12 mouse cellular contexts compared by ENCODE assay signal in the genomic region with DNA sequence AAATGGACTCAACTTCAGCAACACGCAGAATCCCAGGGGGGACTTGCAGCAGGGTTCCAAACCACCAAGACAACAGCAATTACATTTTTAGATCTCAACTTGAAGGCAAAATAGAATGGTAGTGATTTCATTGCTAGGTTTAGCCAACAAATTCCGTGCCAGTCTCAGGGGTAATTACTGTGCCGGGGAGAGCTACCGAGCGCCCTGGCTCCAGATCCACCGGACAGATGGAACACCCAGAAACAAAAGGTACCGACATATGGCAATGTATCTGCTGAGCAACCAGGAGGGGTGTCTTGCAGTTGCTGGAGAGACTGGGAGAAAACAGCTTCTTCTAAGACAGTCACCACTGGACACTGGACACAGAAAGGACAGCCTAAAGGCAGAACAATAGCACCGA.
DNase-seq lines count a peak whose midpoint lies in the region; ATAC-seq and TF ChIP-seq lines count a peak whose summit lies in the region.
"Had no signal": no experiment of that assay in that cellular context is flagged by ENCODE, and none has a peak within 500 bp of the region (broad histone marks: within the 10 kb centered on the region; RNA-seq: fewer than 3 reads in every experiment).

No protein-coding gene starts in this region.

- 0 out of 2 replicates have a peak, but pooled peaks have one; percentile 27 for ATAC-seq in forebrain, embryonic 15.5 days (replicated peaks)
- ATAC-seq in forebrain, embryonic 12.5 days (ENCODE audit: low FRiP score) = no peak
- no peak for ATAC-seq in liver, embryonic 15.5 days (ENCODE audit: insufficient read depth)
- ATAC-seq in liver, postnatal 0 days = no peak
- no peak for ATAC-seq in inflammation-experienced regulatory T-cells, adult 6 months

- no peak overlapping the region for H3K4me2 ChIP-seq in forebrain, embryonic 15.5 days (replicated peaks)
- no peak overlapping the region for H3K4me2 ChIP-seq in forebrain, embryonic 12.5 days
- no peak overlapping the region for H3K4me2 ChIP-seq in liver, embryonic 15.5 days
- no peak overlapping the region for H3K4me2 ChIP-seq in liver, postnatal 0 days (ENCODE audit: low read depth, low read length)
- H3K4me2 ChIP-seq: heart, embryonic 15.5 days; limb, embryonic 12.5 days had no signal

- peak overlapping the region; percentile 62 for H3K27ac ChIP-seq in forebrain, embryonic 15.5 days (replicated peaks)
- no peak overlapping the region for H3K27ac ChIP-seq in forebrain, embryonic 12.5 days
- peak overlapping the region; percentile 20; the same call in 1 of the 2 replicates for H3K27ac ChIP-seq in liver, embryonic 15.5 days (replicated peaks)
- H3K27ac ChIP-seq in liver, postnatal 0 days (ENCODE audit: low read depth) = no peak overlapping the region
- H3K27ac ChIP-seq: heart, embryonic 15.5 days; limb, embryonic 12.5 days had no signal

- no peaks in the 10 kb centered on the region for H3K36me3 ChIP-seq in forebrain, embryonic 15.5 days
- H3K36me3 ChIP-seq in forebrain, embryonic 12.5 days (replicated peaks) = no peaks in the 10 kb centered on the region
- no peaks in the 10 kb centered on the region for H3K36me3 ChIP-seq in liver, embryonic 15.5 days (replicated peaks)
- no peaks in the 10 kb centered on the region for H3K36me3 ChIP-seq in liver, postnatal 0 days (replicated peaks; ENCODE audit: insufficient read depth, low read length)
- H3K36me3 ChIP-seq: G1E had no signal

- no peaks in the 10 kb centered on the region for H3K9me3 ChIP-seq in forebrain, embryonic 15.5 days
- H3K9me3 ChIP-seq in forebrain, embryonic 12.5 days = no peaks in the 10 kb centered on the region
- H3K9me3 ChIP-seq in liver, embryonic 15.5 days (replicated peaks) = no peaks in the 10 kb centered on the region
- no peaks in the 10 kb centered on the region for H3K9me3 ChIP-seq in liver, postnatal 0 days (ENCODE audit: low read length)
- H3K9me3 ChIP-seq: heart, embryonic 15.5 days; limb, embryonic 12.5 days had no signal

- H3K4me1 ChIP-seq in forebrain, embryonic 15.5 days = peaks cover 25% of the 10 kb centered on the region
- peaks cover 6% of the 10 kb centered on the region; the same call in 1 of the 2 replicates for H3K4me1 ChIP-seq in forebrain, embryonic 12.5 days
- peaks cover 60% of the 10 kb centered on the region for H3K4me1 ChIP-seq in liver, embryonic 15.5 days (replicated peaks)
- H3K4me1 ChIP-seq in liver, postnatal 0 days (ENCODE audit: insufficient read depth) = peaks cover 20% of the 10 kb centered on the region

- H3K27me3 ChIP-seq in forebrain, embryonic 15.5 days = no peaks in the 10 kb centered on the region
- no peaks in the 10 kb centered on the region for H3K27me3 ChIP-seq in forebrain, embryonic 12.5 days
- no peaks in the 10 kb centered on the region for H3K27me3 ChIP-seq in liver, embryonic 15.5 days
- H3K27me3 ChIP-seq in liver, postnatal 0 days (ENCODE audit: insufficient read depth, low read length) = no peaks in the 10 kb centered on the region
- H3K27me3 ChIP-seq: heart, embryonic 15.5 days; limb, embryonic 12.5 days had no signal

- intact Hi-C loops in left cerebral cortex, postnatal 4 days (cut with DNase I) = no loop called here

- 60% methylated on average over 8 of the region's 8 CpGs for WGBS in forebrain, embryonic 15.5 days
- 89% methylated on average over 8 of the region's 8 CpGs for WGBS in forebrain, embryonic 12.5 days
- 89% methylated on average over 8 of the region's 8 CpGs for WGBS in liver, embryonic 15.5 days (ENCODE audit: insufficient replicate concordance)
- 87% methylated on average over 8 of the region's 8 CpGs for WGBS in liver, postnatal 0 days (ENCODE audit: insufficient replicate concordance)

- TF ChIP-seq CTCF in liver, postnatal 0 days (IDR thresholded peaks at IDR 0.05; ENCODE audit: low read depth) = no peak

- no peak for DNase-seq in liver, postnatal 0 days
- DNase-seq in cerebellum, adult 9-11 months = peak; percentile 97
- peak; percentile 78 for DNase-seq in left cerebral cortex, postnatal 4 days
- DNase-seq in thymus, postnatal 10 days (ENCODE audit: low spot score in 2 of 2) = no peak
- DNase-seq: kidney, postnatal 14 days had no signal

- H3K9ac ChIP-seq in forebrain, embryonic 15.5 days (replicated peaks) = no peak overlapping the region
- H3K9ac ChIP-seq in forebrain, embryonic 12.5 days = no peak overlapping the region
- no peak overlapping the region for H3K9ac ChIP-seq in liver, embryonic 15.5 days
- H3K9ac ChIP-seq in liver, postnatal 0 days (replicated peaks) = no peak overlapping the region
- H3K9ac ChIP-seq: heart, embryonic 15.5 days; limb, embryonic 12.5 days had no signal

- no peak overlapping the region for H3K4me3 ChIP-seq in forebrain, embryonic 15.5 days
- H3K4me3 ChIP-seq in forebrain, embryonic 12.5 days (replicated peaks) = no peak overlapping the region
- H3K4me3 ChIP-seq in liver, embryonic 15.5 days (replicated peaks) = no peak overlapping the region
- no peak overlapping the region for H3K4me3 ChIP-seq in liver, postnatal 0 days (ENCODE audit: low read depth, low read length)
- H3K4me3 ChIP-seq: heart, embryonic 15.5 days; limb, embryonic 12.5 days had no signal

- no peak for TF ChIP-seq EP300 in liver, postnatal 0 days (IDR thresholded peaks at IDR 0.05; ENCODE audit: low read depth)

Comparison
In these comparisons a context has a peak if more than half of its experiments do, and no peak if none do; other contexts are left out.
1. H3K27ac ChIP-seq: peak in forebrain, embryonic 15.5 days (single experiment) and liver, embryonic 15.5 days (single experiment); none in forebrain, embryonic 12.5 days (single experiment) and liver, postnatal 0 days (single experiment).
2. DNase-seq: peak in cerebellum, adult 9-11 months (single experiment) and left cerebral cortex, postnatal 4 days (single experiment); none in liver, postnatal 0 days (single experiment) and thymus, postnatal 10 days (0 of 2).